Mouse (Mus musculus): ENCODE results near the gene Ces1e. TPM values are rescaled to one million over a fixed set of nuclear protein-coding genes. Genes with fewer than 3 reads are reported as not detected.
"Not testable (repeated sequence)": the region's sequence is repeated elsewhere in the genome, so short reads cannot be mapped to it uniquely, and the experiment has no call there.

Ces1e gene
- polyA plus RNA-seq, 1 experiment from 2014 or later = 1.7 TPM

- H3K4me2 ChIP-seq (replicated peaks); H3K4me3 ChIP-seq (replicated peaks); H3K36me3 ChIP-seq; H3K4me1 ChIP-seq (replicated peaks); ATAC-seq; H3K27me3 ChIP-seq (replicated peaks); H3K9ac ChIP-seq; H3K27ac ChIP-seq; H3K9me3 ChIP-seq: not testable (repeated sequence)
- 90% methylated on average over 1 of the region's 1 CpGs for WGBS
Measured at GRCm38 (mm10) chr8:93226471-93226870, 2.9 kb downstream of the Ces1e start.

GRCm38 (mm10) chr8:93221896-93222295 is 7.5 kb downstream of the Ces1e start:
- H3K4me1 ChIP-seq (replicated peaks) = no peaks in the 10 kb centered on the region
- WGBS = 81% methylated on average over 3 of the region's 3 CpGs
- no peaks in the 10 kb centered on the region for H3K9me3 ChIP-seq
- no peak overlapping the region for H3K4me2 ChIP-seq (replicated peaks)
- no peaks in the 10 kb centered on the region for H3K27me3 ChIP-seq (replicated peaks)
- no peak for ATAC-seq
- H3K4me3 ChIP-seq (replicated peaks) = no peak overlapping the region
- H3K27ac ChIP-seq = no peak overlapping the region
- H3K36me3 ChIP-seq = no peaks in the 10 kb centered on the region
- no peak overlapping the region for H3K9ac ChIP-seq

DNA sequence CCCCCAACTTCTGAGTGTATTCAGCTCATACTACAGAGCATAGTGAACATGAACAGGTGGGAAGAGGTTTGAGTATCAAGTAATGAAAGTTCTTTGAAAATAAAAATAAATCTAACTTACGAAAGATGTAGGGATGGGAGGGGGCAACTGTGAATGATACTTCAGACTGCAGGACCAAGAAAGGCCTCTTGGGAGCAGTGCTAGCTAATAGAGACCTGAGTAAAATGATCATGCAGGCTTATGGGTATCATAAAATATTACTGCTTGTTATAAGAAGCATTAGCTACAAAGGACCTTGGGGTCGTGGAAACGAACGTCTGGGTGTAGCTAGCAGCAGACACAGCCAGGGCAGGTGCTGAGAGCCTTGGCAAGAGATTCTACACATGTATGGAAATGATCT is 11.6 kb downstream of the Ces1e start:
- no peak; the same call in 1 of the 2 replicates for ATAC-seq
- WGBS = 55% methylated on average over 4 of the region's 4 CpGs

GRCm38 (mm10) chr8:93217375-93217774 is 12.0 kb downstream of the Ces1e start:
- H3K4me1 ChIP-seq (replicated peaks) = no peaks in the 10 kb centered on the region
- H3K27me3 ChIP-seq (replicated peaks) = no peaks in the 10 kb centered on the region
- H3K27ac ChIP-seq = no peak overlapping the region
- no peak for ATAC-seq
- H3K9me3 ChIP-seq = no peaks in the 10 kb centered on the region
- no peak overlapping the region for H3K4me2 ChIP-seq (replicated peaks)
- no peak overlapping the region for H3K9ac ChIP-seq
- no peak overlapping the region for H3K4me3 ChIP-seq (replicated peaks)
- no peaks in the 10 kb centered on the region for H3K36me3 ChIP-seq
- 52% methylated on average over 1 of the region's 1 CpGs for WGBS

More for the DNA sequence above, 11.6 kb downstream of the Ces1e start:
- Histone ChIP-seq H3K27me3 (replicated peaks) (no peaks in the 10 kb centered on the region), H3K4me1 (replicated peaks) (no peaks in the 10 kb centered on the region), H3K9me3 (no peaks in the 10 kb centered on the region), H3K4me3 (replicated peaks) (no peak overlapping the region), H3K27ac (no peak overlapping the region), H3K9ac (no peak overlapping the region), H3K4me2 (replicated peaks) (no peak overlapping the region), H3K36me3 (no peaks in the 10 kb centered on the region)

DNA sequence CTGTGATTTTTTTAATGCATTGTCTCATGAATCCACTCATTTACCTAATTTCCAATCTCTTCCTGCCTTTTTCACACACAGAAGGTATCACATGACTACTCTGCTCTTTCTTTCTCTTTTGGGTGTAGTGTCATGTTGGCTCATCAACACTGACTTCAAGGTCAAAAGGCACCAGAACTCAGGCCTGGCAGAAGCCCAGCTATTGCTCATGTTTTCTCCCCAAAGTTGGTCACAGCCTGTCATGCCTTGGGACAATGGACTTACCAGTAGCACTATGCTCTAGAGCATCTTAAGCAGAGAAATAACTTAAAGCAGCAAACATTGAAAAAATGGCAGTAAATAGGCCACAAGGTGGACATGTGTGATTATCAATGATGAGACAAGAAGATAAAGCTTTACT is 18.3 kb downstream of the Ces1e start:
- Histone ChIP-seq H3K4me3 (replicated peaks) (no peak overlapping the region), H3K27ac (no peak overlapping the region), H3K9ac (no peak overlapping the region), H3K9me3 (no peaks in the 10 kb centered on the region), H3K4me2 (replicated peaks) (no peak overlapping the region), H3K4me1 (replicated peaks) (no peaks in the 10 kb centered on the region), H3K36me3 (no peaks in the 10 kb centered on the region), H3K27me3 (replicated peaks) (no peaks in the 10 kb centered on the region)
- no peak for ATAC-seq

DNA sequence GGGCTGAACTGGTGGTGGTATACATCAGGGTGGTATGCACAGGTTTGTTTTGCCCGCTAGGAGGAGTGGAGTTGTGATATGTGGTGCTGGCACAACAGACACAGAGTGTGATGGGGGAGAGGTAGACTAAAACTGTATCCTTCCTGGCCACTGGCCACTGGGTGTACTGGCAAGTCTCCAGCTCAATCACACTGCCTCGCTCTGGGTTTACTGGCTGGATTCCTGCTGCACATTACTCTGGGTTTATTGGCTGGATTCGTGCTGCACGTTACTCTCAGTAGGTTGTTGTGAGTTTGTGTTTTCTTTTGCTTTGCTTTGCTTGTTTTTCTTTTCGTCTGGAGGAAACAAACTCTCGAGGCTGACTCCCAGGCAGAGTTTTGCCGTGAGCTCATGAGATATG is 30.3 kb downstream of the Ces1e start:
- H3K36me3 ChIP-seq; H3K9me3 ChIP-seq; ATAC-seq; H3K9ac ChIP-seq; H3K4me2 ChIP-seq (replicated peaks); H3K4me3 ChIP-seq (replicated peaks); H3K27ac ChIP-seq; H3K27me3 ChIP-seq (replicated peaks); H3K4me1 ChIP-seq (replicated peaks): not testable (repeated sequence)
- WGBS = 62% methylated on average over 7 of the region's 7 CpGs

- Histone ChIP-seq H3K27me3 (replicated peaks) (no peaks in the 10 kb centered on the region), H3K27ac (no peak within 1 kb of the TSS), H3K9me3 (no peaks in the 10 kb centered on the region), H3K36me3 (no peaks in the 10 kb centered on the region), H3K9ac (no peak within 1 kb of the TSS), H3K4me2 (replicated peaks) (no peak within 1 kb of the TSS), H3K4me3 (replicated peaks) (no peak within 1 kb of the TSS), H3K4me1 (replicated peaks) (no peaks in the 10 kb centered on the region)
- 70% methylated on average over 8 of the region's 8 CpGs for WGBS
- peak; percentile 96 for ATAC-seq
Measured at GRCm38 (mm10) chr8:93197685-93198525, 31.5 kb downstream of the Ces1e start, which contains the start of gene Ces1d. Gene Ces1d, minus strand, starts transcription at chr8:93197838.

GRCm38 (mm10) chr8:93196436-93196835 is 33.0 kb downstream of the Ces1e start:
- H3K4me2 ChIP-seq (replicated peaks) = no peak overlapping the region
- H3K27me3 ChIP-seq (replicated peaks) = no peaks in the 10 kb centered on the region
- H3K27ac ChIP-seq = no peak overlapping the region
- H3K9ac ChIP-seq = no peak overlapping the region
- ATAC-seq = no peak
- 89% methylated on average over 5 of the region's 5 CpGs for WGBS
- no peaks in the 10 kb centered on the region for H3K4me1 ChIP-seq (replicated peaks)
- no peaks in the 10 kb centered on the region for H3K36me3 ChIP-seq
- H3K9me3 ChIP-seq = no peaks in the 10 kb centered on the region
- H3K4me3 ChIP-seq (replicated peaks) = no peak overlapping the region

DNA sequence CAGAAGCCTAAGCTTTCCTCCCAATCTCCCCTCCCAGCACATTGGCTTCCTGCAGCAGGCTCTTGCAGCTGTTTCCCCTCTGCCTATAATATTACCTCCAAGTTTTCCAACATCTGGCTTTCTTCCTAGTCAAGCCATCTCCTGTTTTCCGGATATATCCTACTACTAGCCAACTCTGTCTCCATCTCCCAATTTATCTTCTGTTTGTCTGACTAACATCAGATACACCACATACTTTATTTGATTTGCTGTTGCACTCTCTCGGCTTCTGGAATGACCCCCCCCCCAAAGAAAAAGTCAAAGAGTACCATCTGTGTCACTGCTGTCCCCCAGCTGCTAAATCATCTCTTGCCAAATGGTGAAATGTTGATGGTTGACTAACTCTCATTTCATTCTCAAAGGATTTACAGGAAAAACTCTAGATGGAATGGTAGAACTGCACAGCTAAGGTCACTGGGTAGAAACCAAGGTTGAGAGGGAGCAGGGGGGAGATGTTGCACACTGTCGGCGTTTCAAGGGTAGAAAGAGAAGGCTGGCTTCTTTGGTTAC is 48.8 kb downstream of the Ces1e start:
- Histone ChIP-seq H3K4me2 (replicated peaks) (no peak overlapping the region), H3K27ac (no peak overlapping the region), H3K9me3 (no peaks in the 10 kb centered on the region), H3K36me3 (no peaks in the 10 kb centered on the region), H3K4me3 (replicated peaks) (no peak overlapping the region), H3K27me3 (replicated peaks) (no peaks in the 10 kb centered on the region), H3K9ac (no peak overlapping the region), H3K4me1 (replicated peaks) (no peaks in the 10 kb centered on the region)
- WGBS = 55% methylated on average over 4 of the region's 4 CpGs
- no peak; the same call in 1 of the 2 replicates for ATAC-seq

DNA sequence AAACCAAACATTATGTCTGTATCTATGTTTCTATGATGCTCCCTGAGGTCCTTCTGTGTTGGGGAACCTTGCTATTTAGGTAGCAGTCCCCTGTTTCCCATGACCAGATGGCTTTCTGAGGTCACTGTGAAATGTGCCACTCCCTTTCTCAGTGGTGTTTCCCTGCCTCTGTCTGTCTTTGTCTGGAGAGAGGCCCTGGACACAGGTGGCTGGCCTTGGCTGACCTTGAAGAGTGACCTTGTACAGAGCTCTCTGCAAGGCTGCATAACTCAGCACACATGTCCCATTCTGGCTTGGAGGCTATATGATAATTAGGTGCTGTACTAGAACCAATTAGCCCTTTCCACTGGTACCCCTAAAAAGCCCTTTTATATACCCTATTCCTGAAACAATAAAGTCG is 52.8 kb downstream of the Ces1e start:
- Histone ChIP-seq H3K27ac (no peak overlapping the region), H3K9me3 (no peaks in the 10 kb centered on the region), H3K4me3 (replicated peaks) (no peak overlapping the region), H3K9ac (no peak overlapping the region), H3K27me3 (replicated peaks) (no peaks in the 10 kb centered on the region), H3K4me1 (replicated peaks) (no peaks in the 10 kb centered on the region), H3K36me3 (no peaks in the 10 kb centered on the region), H3K4me2 (replicated peaks) (no peak overlapping the region)
- 64% methylated on average over 1 of the region's 1 CpGs for WGBS
- no peak for ATAC-seq

DNA sequence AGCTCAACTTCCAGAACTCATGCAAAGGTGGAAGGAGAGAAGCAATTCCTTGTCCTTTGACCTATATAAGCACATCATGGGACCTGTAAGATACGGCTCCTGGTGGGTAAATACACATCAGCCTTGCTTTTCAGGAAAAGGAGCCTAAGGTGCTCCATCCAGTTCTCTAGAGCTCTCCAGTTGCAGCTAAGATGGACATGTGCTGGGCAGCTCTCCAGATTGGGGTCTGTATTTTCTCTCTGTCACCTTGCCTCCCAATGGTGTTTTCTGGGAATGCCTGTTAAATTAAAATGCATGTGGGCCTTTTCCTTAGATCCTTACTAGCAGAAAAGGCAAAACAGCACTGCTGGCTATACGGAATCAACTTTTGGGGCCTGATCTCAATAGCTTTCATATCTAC is 54.9 kb downstream of the Ces1e start:
- Histone ChIP-seq H3K27me3 (replicated peaks) (no peaks in the 10 kb centered on the region), H3K9ac (no peak overlapping the region), H3K4me2 (replicated peaks) (no peak overlapping the region), H3K4me1 (replicated peaks) (no peaks in the 10 kb centered on the region), H3K4me3 (replicated peaks) (no peak overlapping the region), H3K36me3 (no peaks in the 10 kb centered on the region), H3K9me3 (no peaks in the 10 kb centered on the region), H3K27ac (no peak overlapping the region)
- ATAC-seq = no peak
- 76% methylated on average over 2 of the region's 2 CpGs for WGBS

DNA sequence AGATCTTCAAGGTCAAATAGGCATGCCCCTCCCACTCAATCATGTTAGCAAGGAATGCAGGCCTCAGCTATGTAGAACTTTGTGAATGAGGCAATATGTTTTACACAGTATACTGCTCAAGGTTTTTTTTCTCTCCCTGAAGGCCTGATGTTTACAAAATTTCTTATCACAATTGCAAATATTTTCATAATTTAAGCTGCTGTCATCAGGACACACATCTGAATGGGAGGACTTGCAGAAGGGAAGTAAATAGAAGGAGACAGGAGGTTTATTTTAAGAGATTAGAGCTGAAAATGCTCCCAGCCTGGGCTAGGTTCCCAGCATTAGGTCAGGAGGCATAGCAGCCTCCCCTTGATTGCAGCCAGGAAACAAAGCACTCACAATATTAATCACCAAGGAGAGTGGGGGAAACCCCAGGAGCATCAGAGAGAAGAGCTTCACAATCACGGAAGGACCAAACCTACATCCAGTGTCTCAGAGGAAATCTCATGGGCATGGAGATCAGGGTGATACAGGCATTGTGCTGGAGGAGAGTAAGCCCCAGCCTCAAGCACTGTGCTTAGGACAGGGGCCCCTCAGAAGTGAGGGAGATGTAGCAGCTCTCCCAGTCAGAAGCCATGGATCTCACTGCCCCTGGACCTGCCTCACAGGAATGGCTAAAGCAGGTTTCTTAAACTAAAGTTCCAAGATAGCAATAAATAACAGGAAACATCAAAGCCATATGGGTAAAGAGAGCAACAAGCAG is 57.4 kb downstream of the Ces1e start:
- H3K9me3 ChIP-seq = no peaks in the 10 kb centered on the region
- no peaks in the 10 kb centered on the region for H3K27me3 ChIP-seq (replicated peaks)
- no peaks in the 10 kb centered on the region for H3K36me3 ChIP-seq
- ATAC-seq = no peak
- WGBS = 27% methylated on average over 1 of the region's 1 CpGs
- H3K9ac ChIP-seq = no peak overlapping the region
- H3K4me2 ChIP-seq (replicated peaks) = no peak overlapping the region
- no peak overlapping the region for H3K4me3 ChIP-seq (replicated peaks)
- no peak overlapping the region for H3K27ac ChIP-seq
- H3K4me1 ChIP-seq (replicated peaks) = no peaks in the 10 kb centered on the region

Measured in intestine, embryonic 15.5 days (tissue).